Mouse (Mus musculus) forebrain, embryonic 12.5 days (tissue): ENCODE data around the gene Ctsh. TPM values are rescaled to one million over a fixed set of nuclear protein-coding genes. Genes with fewer than 3 reads are reported as not detected.
A peak's percentile ranks its signal among the peaks of the same experiment; 100 is the strongest.
"Not testable (repeated sequence)": the region's sequence is repeated elsewhere in the genome, so short reads cannot be mapped to it uniquely, and the experiment has no call there.

Experiments
- ATAC-seq: fragments of 200-750 bp; cut with Nextera tagmentation; 2 replicates; pipeline ENCODE4 v1.8.0; 2017; ENCODE audit warnings: moderate TSS enrichment; ENCODE audit not compliant: low FRiP score
- H3K27ac ChIP-seq: fragments of 300-500 bp; sonication (generic); 2 replicates; pipeline ENCODE4 v1.5.1; 2016; ENCODE audit warnings: mild to moderate bottlenecking
- H3K27me3 ChIP-seq: fragments of 300-500 bp; sonication (generic); 2 replicates; pipeline ENCODE4 v1.6.1; 2016; ENCODE audit warnings: mild to moderate bottlenecking
- H3K36me3 ChIP-seq: fragments of 300-500 bp; sonication (generic); replicated peaks from 2 replicates; pipeline ENCODE4 v1.6.1; 2016; ENCODE audit warnings: mild to moderate bottlenecking
- H3K4me1 ChIP-seq: fragments of 300-500 bp; sonication (generic); 2 replicates; pipeline ENCODE4 v1.6.1; 2016
- H3K4me2 ChIP-seq: fragments of 300-500 bp; sonication (generic); 2 replicates; pipeline ENCODE4 v1.6.1; 2016; ENCODE audit warnings: mild to moderate bottlenecking, moderate library complexity
- H3K4me3 ChIP-seq: fragments of 300-500 bp; sonication (generic); replicated peaks from 2 replicates; pipeline ENCODE4 v1.5.1; 2016; ENCODE audit warnings: mild to moderate bottlenecking
- H3K9ac ChIP-seq: fragments of 300-500 bp; sonication (generic); 2 replicates; pipeline ENCODE4 v1.6.1; 2016; ENCODE audit warnings: mild to moderate bottlenecking
- H3K9me3 ChIP-seq: fragments of 300-500 bp; sonication (generic); 2 replicates; pipeline ENCODE4 v1.6.1; 2016
- WGBS: fragments of 180-500 bp; shearing (Covaris S2); methylation state at CpG from one replicate; pipeline ENCODE4 v1.1.7; 2016; 5-methylcytosine and 5-hydroxymethylcytosine counted together
- polyA plus RNA-seq: library from polyadenylated mRNA; unstranded; fragments of >200 nt; fragmentation: Nextera tagmentation; extraction: Ambion mirVana; gene quantifications from 2 replicates; pipeline ENCODE4 v1.2.1, GENCODE M21; 2016

The Ctsh gene
- polyA plus RNA-seq, 1 experiment from 2014 or later, result 7.5 TPM

DNA sequence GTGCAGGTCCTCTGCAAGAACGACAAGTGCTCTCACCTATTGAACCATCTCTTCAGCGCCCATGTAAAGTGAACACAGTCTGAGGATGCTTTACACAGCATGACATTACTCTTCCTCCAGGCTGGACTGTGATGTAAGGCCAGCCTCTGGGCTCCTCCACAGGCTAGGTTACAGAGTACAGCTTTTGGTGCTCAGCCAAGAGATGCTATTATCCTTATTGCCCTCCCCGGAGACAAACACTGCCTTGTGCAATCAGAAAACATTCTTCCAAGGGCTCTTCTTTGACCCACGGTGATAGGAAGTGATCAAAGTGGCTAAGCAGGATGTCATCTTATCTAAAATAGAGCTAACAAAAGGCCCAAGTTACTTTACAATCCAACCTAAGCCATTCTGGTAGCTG lies 15.4 kb upstream of the Ctsh start:
- H3K27me3 ChIP-seq, result no peaks in the 10 kb centered on the region
- 82% methylated on average over 4 of the region's 4 CpGs for WGBS

GRCm38 (mm10) chr9:90040916-90041315 lies 13.0 kb upstream of the Ctsh start:
- no peaks in the 10 kb centered on the region for H3K36me3 ChIP-seq
- no peaks in the 10 kb centered on the region for H3K27me3 ChIP-seq
- no peak overlapping the region for H3K4me2 ChIP-seq
- H3K27ac ChIP-seq, result no peak overlapping the region
- no peak overlapping the region for H3K4me3 ChIP-seq
- no peak overlapping the region for H3K9ac ChIP-seq
- no peaks in the 10 kb centered on the region for H3K9me3 ChIP-seq
- ATAC-seq, result no peak
- 92% methylated on average over 2 of the region's 2 CpGs for WGBS
- no peaks in the 10 kb centered on the region for H3K4me1 ChIP-seq

More for the DNA sequence above, 15.4 kb upstream of the Ctsh start:
- Histone ChIP-seq H3K36me3 (no peaks in the 10 kb centered on the region), H3K9ac (no peak overlapping the region), H3K9me3 (no peaks in the 10 kb centered on the region), H3K4me1 (no peaks in the 10 kb centered on the region), H3K4me2 (no peak overlapping the region), H3K4me3 (no peak overlapping the region), H3K27ac (no peak overlapping the region)
- ATAC-seq, result no peak

- WGBS, result 88% methylated on average over 3 of the region's 3 CpGs
- no peak overlapping the region for H3K4me3 ChIP-seq
- no peak overlapping the region for H3K9ac ChIP-seq
- no peak overlapping the region for H3K4me2 ChIP-seq
- no peak for ATAC-seq
- H3K27me3 ChIP-seq, result no peaks in the 10 kb centered on the region
- H3K4me1 ChIP-seq, result no peaks in the 10 kb centered on the region
- H3K36me3 ChIP-seq, result no peaks in the 10 kb centered on the region
- H3K27ac ChIP-seq, result no peak overlapping the region
- H3K9me3 ChIP-seq, result 0 out of 2 replicates have a peak, but pooled peaks cover 3% of the 10 kb centered on the region
These were observed 12.4 kb upstream of the Ctsh start for GRCm38 (mm10) chr9:90041556-90041955.

- not testable (repeated sequence) for H3K4me3 ChIP-seq, H3K4me1 ChIP-seq, ATAC-seq, H3K27me3 ChIP-seq, H3K27ac ChIP-seq, H3K9me3 ChIP-seq, H3K36me3 ChIP-seq, H3K9ac ChIP-seq, H3K4me2 ChIP-seq
- WGBS, result 93% methylated on average over 8 of the region's 8 CpGs
These were observed 11.0 kb upstream of the Ctsh start for GRCm38 (mm10) chr9:90042906-90043305.

- 93% methylated on average over 7 of the region's 7 CpGs for WGBS
- no peak overlapping the region for H3K9ac ChIP-seq
- ATAC-seq, result no peak
- no peaks in the 10 kb centered on the region for H3K36me3 ChIP-seq
- no peaks in the 10 kb centered on the region for H3K4me1 ChIP-seq
- H3K4me2 ChIP-seq, result no peak overlapping the region
- H3K27me3 ChIP-seq, result no peaks in the 10 kb centered on the region
- 0 out of 2 replicates have a peak, but pooled peaks cover 3% of the 10 kb centered on the region for H3K9me3 ChIP-seq
- H3K4me3 ChIP-seq, result no peak overlapping the region
- H3K27ac ChIP-seq, result no peak overlapping the region
These were observed 8.8 kb upstream of the Ctsh start for GRCm38 (mm10) chr9:90045191-90045590.

DNA sequence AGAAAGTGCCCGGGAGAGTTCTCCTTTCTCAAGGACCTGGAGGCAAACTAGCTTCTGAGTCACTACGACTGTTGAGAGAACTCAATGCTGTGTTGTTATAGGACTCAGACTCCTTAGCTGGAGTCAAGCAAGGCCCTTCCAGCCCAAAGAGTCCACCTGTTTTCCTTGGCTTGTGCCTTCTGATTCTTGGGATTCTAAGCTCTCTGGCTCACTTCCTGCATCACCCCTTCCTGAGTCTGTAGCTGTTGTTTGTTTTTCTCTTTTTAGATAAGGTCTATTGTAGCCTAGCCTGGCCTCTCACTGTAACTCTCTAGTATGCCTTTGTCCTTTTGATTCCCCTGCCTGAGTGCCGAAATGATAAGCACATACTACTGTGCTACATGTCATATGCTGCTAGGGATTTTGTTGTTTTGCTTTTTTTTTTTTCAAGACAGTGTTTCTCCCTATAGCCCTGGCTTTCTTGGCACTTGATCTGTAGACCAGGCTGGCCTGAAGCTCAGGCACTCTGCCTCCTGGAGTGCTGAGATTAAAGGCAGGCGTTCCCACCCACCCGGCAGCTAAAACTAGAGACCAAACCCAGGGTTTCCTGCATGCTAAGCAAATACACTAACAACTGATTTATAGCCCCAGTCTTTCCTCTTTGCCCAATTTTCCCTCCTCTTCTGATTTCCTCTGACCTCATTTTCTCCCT lies 5.9 kb upstream of the Ctsh start:
- 67% methylated on average over 5 of the region's 5 CpGs for WGBS
- Histone ChIP-seq H3K4me2 (no peak overlapping the region), H3K27me3 (no peaks in the 10 kb centered on the region), H3K27ac (no peak overlapping the region), H3K9ac (no peak overlapping the region), H3K36me3 (no peaks in the 10 kb centered on the region), H3K9me3 (0 out of 2 replicates have a peak, but pooled peaks cover 3% of the 10 kb centered on the region), H3K4me3 (no peak overlapping the region), H3K4me1 (no peaks in the 10 kb centered on the region)
- no peak for ATAC-seq

- WGBS, result 1% methylated on average over 37 of the region's 37 CpGs
- no peaks in the 10 kb centered on the region for H3K36me3 ChIP-seq
- H3K27ac ChIP-seq, result no peak overlapping the region
- H3K4me3 ChIP-seq, result peak overlapping the region; percentile 39
- ATAC-seq, result peak; percentile 77
- H3K27me3 ChIP-seq, result peaks cover 16% of the 10 kb centered on the region; the same call in 1 of the 2 replicates
- no peaks in the 10 kb centered on the region for H3K9me3 ChIP-seq
- peaks cover 8% of the 10 kb centered on the region; the same call in 1 of the 2 replicates for H3K4me1 ChIP-seq
- peak overlapping the region; percentile 73 for H3K4me2 ChIP-seq
- peak overlapping the region; percentile 56 for H3K9ac ChIP-seq
These were observed 606 bp downstream of the Ctsh start for GRCm38 (mm10) chr9:90054371-90055145.

DNA sequence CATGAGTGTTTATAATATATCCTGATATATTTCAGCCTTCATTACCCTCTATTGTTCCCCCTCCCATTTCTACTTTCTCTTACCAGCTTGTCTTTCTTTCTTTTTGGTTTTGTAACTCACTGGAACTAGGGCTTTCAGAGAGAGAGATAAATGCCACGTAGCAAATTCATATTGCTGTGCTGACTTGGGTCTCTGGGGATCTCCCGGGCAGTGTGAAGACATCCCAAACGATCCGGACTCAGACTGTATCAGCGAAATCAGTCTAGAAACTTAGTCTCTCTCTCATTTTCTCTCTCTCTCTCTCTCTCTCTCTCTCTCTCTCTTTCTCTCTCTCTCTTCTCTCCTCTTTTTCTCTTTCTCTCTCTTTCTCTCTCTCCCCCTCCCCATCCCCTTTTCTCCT lies 1.5 kb downstream of the Ctsh start:
- no peak overlapping the region for H3K27ac ChIP-seq
- no peak for ATAC-seq
- H3K9me3 ChIP-seq, result no peaks in the 10 kb centered on the region
- no peak overlapping the region; the same call in 1 of the 2 replicates for H3K4me2 ChIP-seq
- WGBS, result 67% methylated on average over 5 of the region's 5 CpGs
- H3K9ac ChIP-seq, result no peak overlapping the region
- peaks cover 8% of the 10 kb centered on the region; the same call in 1 of the 2 replicates for H3K4me1 ChIP-seq
- peaks cover 16% of the 10 kb centered on the region; the same call in 1 of the 2 replicates for H3K27me3 ChIP-seq
- H3K36me3 ChIP-seq, result no peaks in the 10 kb centered on the region
- no peak overlapping the region for H3K4me3 ChIP-seq

DNA sequence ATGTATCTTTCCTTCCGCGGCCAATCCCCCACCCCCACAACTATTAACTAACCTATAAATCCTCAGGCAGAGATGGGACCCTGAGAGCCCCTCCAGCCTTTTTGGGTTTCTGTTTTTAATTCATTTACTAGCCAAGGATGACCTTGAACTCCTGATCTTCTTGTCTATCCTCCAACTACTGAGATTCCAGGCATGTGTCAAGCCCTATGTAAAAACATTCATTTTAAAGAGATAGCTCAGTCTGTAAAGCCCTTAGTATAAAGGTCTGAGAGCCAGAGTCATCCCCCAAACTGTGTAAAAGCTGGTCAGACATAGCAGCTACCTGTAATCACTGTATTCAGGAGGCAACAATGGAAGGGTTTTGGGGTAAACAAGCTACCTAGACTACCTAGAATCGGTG lies 2.0 kb downstream of the Ctsh start:
- no peak overlapping the region for H3K27ac ChIP-seq
- ATAC-seq, result no peak
- no peak overlapping the region for H3K4me2 ChIP-seq
- no peaks in the 10 kb centered on the region for H3K36me3 ChIP-seq
- H3K9me3 ChIP-seq, result no peaks in the 10 kb centered on the region
- 84% methylated on average over 3 of the region's 3 CpGs for WGBS
- peaks cover 8% of the 10 kb centered on the region; the same call in 1 of the 2 replicates for H3K4me1 ChIP-seq
- H3K4me3 ChIP-seq, result no peak overlapping the region
- H3K27me3 ChIP-seq, result peaks cover 16% of the 10 kb centered on the region; the same call in 1 of the 2 replicates
- H3K9ac ChIP-seq, result no peak overlapping the region

DNA sequence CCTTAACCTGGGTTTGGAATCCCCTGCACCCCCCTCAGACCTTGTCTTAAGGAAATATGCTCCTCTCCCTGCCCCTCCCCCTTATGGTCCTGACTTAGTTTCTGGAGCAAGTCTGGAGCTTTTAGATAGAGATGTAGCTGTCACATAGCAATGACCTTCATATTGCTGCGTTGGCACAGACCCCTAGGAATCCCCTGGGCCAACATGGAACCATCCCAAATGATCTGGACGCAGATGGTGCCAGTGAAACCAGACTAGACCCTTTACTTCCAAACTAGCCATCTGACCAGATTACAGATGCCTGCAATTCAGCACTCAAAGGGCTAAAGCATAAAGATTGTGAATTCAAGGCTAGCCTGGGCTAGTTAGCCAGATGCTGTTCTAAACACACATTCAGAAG lies 2.8 kb downstream of the Ctsh start:
- 91% methylated on average over 2 of the region's 2 CpGs for WGBS
- ATAC-seq, result no peak

GRCm38 (mm10) chr9:90059828-90060573 lies 6.0 kb downstream of the Ctsh start:
- H3K27ac ChIP-seq, result no peak overlapping the region
- H3K4me2 ChIP-seq, result no peak overlapping the region
- peaks cover 12% of the 10 kb centered on the region; the same call in 1 of the 2 replicates for H3K27me3 ChIP-seq
- peaks cover under 1% of the 10 kb centered on the region; the same call in 1 of the 2 replicates for H3K4me1 ChIP-seq
- no peak overlapping the region for H3K4me3 ChIP-seq
- ATAC-seq, result no peak
- H3K36me3 ChIP-seq, result no peaks in the 10 kb centered on the region
- H3K9ac ChIP-seq, result no peak overlapping the region
- WGBS, result 87% methylated on average over 9 of the region's 9 CpGs
- H3K9me3 ChIP-seq, result no peaks in the 10 kb centered on the region

More for the DNA sequence above, 2.8 kb downstream of the Ctsh start:
- peaks cover 8% of the 10 kb centered on the region; the same call in 1 of the 2 replicates for H3K4me1 ChIP-seq
- H3K27me3 ChIP-seq, result peaks cover 16% of the 10 kb centered on the region; the same call in 1 of the 2 replicates
- H3K9ac ChIP-seq, result no peak overlapping the region
- no peak overlapping the region for H3K4me2 ChIP-seq
- no peaks in the 10 kb centered on the region for H3K9me3 ChIP-seq
- H3K36me3 ChIP-seq, result no peaks in the 10 kb centered on the region
- H3K4me3 ChIP-seq, result no peak overlapping the region
- no peak overlapping the region for H3K27ac ChIP-seq

GRCm38 (mm10) chr9:90060574-90060875 lies 6.6 kb downstream of the Ctsh start:
- Histone ChIP-seq H3K4me1 (no peaks in the 10 kb centered on the region), H3K9ac (no peak overlapping the region), H3K36me3 (no peaks in the 10 kb centered on the region), H3K9me3 (no peaks in the 10 kb centered on the region), H3K27me3 (peaks cover 12% of the 10 kb centered on the region; the same call in 1 of the 2 replicates), H3K27ac (no peak overlapping the region), H3K4me2 (no peak overlapping the region), H3K4me3 (no peak overlapping the region)
- 85% methylated on average over 2 of the region's 2 CpGs for WGBS
- ATAC-seq, result no peak
